Mouse (Mus musculus) lung, postnatal 25 days (tissue): ENCODE results near the gene Tep1.

Experiments used
- DNase-seq: peaks from one replicate; pipeline ENCODE4 v3.0.0; 2022; ENCODE audit warnings: low spot score

Gene Tep1

GRCm38 (mm10) chr14:50788157-50788556, 82.2 kb downstream of the Tep1 start:
- DNase-seq: no peak

- peak; percentile 88 for DNase-seq
Measured at GRCm38 (mm10) chr14:50785251-50785637, 85.1 kb downstream of the Tep1 start, which contains the start of gene Ttc5. Gene Ttc5, minus strand, starts transcription at chr14:50785519.

- DNase-seq: no peak
Measured at GRCm38 (mm10) chr14:50784391-50785250, 85.7 kb downstream of the Tep1 start.

- no peak for DNase-seq
Measured at GRCm38 (mm10) chr14:50782166-50782565, 88.2 kb downstream of the Tep1 start.
